Mouse (Mus musculus) thymus, adult 2 months (tissue): ENCODE results near the gene Fbp2.

Source experiments
- CTCF ChIP-seq: fragments of 200-500 bp; IDR thresholded peaks from 2 replicates; pipeline ENCODE4 v1.5.1; 2012; ENCODE audit warnings: mild to moderate bottlenecking, control low read depth, low read length, moderate library complexity, borderline replicate concordance; ENCODE audit not compliant: control insufficient read depth, poor library complexity, insufficient read depth; ENCODE audit errors: extremely low read depth
- POLR2A ChIP-seq: fragments of 200-500 bp; IDR thresholded peaks from 2 replicates; pipeline ENCODE4 v1.6.1; 2012; ENCODE audit warnings: mild to moderate bottlenecking, low read length, control low read depth, moderate library complexity; ENCODE audit not compliant: control insufficient read depth, poor library complexity, insufficient read depth; ENCODE audit errors: extremely low read depth

DNA sequence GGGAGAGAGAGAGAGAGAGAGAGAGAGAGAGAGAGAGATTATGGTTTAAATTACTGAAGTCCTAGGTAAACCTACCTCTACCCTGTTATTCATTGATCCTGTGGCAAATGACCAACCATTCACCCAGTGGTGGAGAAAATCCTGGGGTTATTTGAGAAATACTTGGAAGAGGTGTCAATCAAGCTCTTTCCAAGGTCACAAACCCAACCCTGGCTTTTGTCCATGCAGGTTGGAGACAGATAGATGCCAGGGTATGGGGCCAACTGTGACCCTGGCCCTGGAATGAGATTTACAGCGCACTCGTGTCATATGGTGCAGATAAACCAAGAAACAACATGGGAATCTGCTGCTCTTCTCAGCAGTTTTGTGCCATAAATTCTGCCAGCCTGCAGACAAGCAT lies 25.2 kb upstream of the Fbp2 start:
- TF ChIP-seq CTCF (no peak), POLR2A (no peak)
